Mouse (Mus musculus) heart, adult 2 months (tissue): ENCODE data around the gene Nell1.

Experiments used
- CTCF ChIP-seq: fragments of 200-600 bp; IDR thresholded peaks from 2 replicates; pipeline ENCODE4 v1.8.1; 2022; ENCODE audit warnings: antibody characterized with exemption, mild to moderate bottlenecking, moderate library complexity
- POLR2A ChIP-seq: fragments of 200-500 bp; IDR thresholded peaks from 2 replicates; pipeline ENCODE4 v1.6.1; 2011; ENCODE audit warnings: mild to moderate bottlenecking, low read depth, low read length, control low read depth; ENCODE audit not compliant: insufficient read depth

- TF ChIP-seq POLR2A, result no peak
- no peak for TF ChIP-seq CTCF
Observed at GRCm38 (mm10) chr7:50118348-50118747, 143.7 kb downstream of the Nell1 start.
